Mouse (Mus musculus): ENCODE measurements around the gene Ftl1.

- TF ChIP-seq CTCF (IDR thresholded peaks at IDR 0.05) = peak; percentile 72
- peak; percentile 75 for TF ChIP-seq POLR2A (IDR thresholded peaks at IDR 0.05; ENCODE audit: insufficient read depth, low read depth, low read length)
- TF ChIP-seq EP300 (IDR thresholded peaks at IDR 0.05; ENCODE audit: insufficient read depth, low read depth, low read length) = peak; percentile 37; the same call in 1 of the 2 replicates
These were observed 25.3 kb downstream of the Ftl1 start, which contains the start of gene Gys1 for GRCm38 (mm10) chr7:45434203-45435015.
